Mouse (Mus musculus): ENCODE measurements around the gene Gm20388.

- TF ChIP-seq CTCF (conservative IDR thresholded peaks at IDR 0.05; ENCODE audit: insufficient read depth, insufficient read length, low read depth, low read length) (no peak), POLR2A (IDR thresholded peaks at IDR 0.05; ENCODE audit: low read depth, low read length) (no peak)
Measured at GRCm38 (mm10) chr8:120752082-120752452, 841.4 kb downstream of the Gm20388 start.

All from kidney, adult 2 months (tissue).